Mouse (Mus musculus) small intestine, adult 2 months (tissue): Measurements from ENCODE around the gene Prss22. TPM values are rescaled to one million over a fixed set of nuclear protein-coding genes. Genes with fewer than 3 reads are reported as not detected.

Source experiments
- H3K27ac ChIP-seq: fragments of 200-500 bp; 2 replicates; pipeline ENCODE4 v1.5.1; 2012; ENCODE audit warnings: low read depth, low read length, control low read depth, inconsistent platforms; ENCODE audit not compliant: insufficient read depth
- H3K27me3 ChIP-seq: fragments of 200-500 bp; 2 replicates; pipeline ENCODE4 v1.6.1; 2012; ENCODE audit warnings: mild to moderate bottlenecking, moderate library complexity, low read length, inconsistent platforms; ENCODE audit not compliant: control insufficient read depth, insufficient read depth
- H3K36me3 ChIP-seq: fragments of 200-500 bp; 2 replicates; pipeline ENCODE4 v1.6.1; 2012; ENCODE audit warnings: mild to moderate bottlenecking, low read length, control low read depth, inconsistent platforms; ENCODE audit not compliant: control insufficient read depth, insufficient read depth
- H3K4me1 ChIP-seq: fragments of 200-500 bp; 2 replicates; pipeline ENCODE4 v1.6.1; 2012; ENCODE audit warnings: low read length, inconsistent platforms, mixed read lengths; ENCODE audit not compliant: control insufficient read depth, insufficient read depth, insufficient read length
- H3K4me3 ChIP-seq: fragments of 200-500 bp; 2 replicates; pipeline ENCODE4 v1.5.1; 2012; ENCODE audit warnings: low read depth, mild to moderate bottlenecking, control low read depth, inconsistent platforms, low read length, moderate library complexity
- CTCF ChIP-seq: fragments of 200-500 bp; IDR thresholded peaks from 2 replicates; pipeline ENCODE4 v1.5.1; 2012; ENCODE audit warnings: low read depth, mild to moderate bottlenecking, control low read depth, inconsistent platforms, low read length, moderate library complexity, mixed read lengths; ENCODE audit not compliant: insufficient replicate concordance, insufficient read length; ENCODE audit errors: extremely low read depth
- POLR2A ChIP-seq: fragments of 200-500 bp; IDR thresholded peaks from 2 replicates; pipeline ENCODE4 v1.6.1; 2012; ENCODE audit warnings: low read depth, mild to moderate bottlenecking, control low read depth, inconsistent platforms, low read length, moderate library complexity
- WGBS: fragments of 180-500 bp; shearing (Covaris S2); methylation state at CpG from one replicate; pipeline ENCODE4 v1.1.7; 2018; 5-methylcytosine and 5-hydroxymethylcytosine counted together
- polyA plus RNA-seq: library from polyadenylated mRNA; depleted of rRNA; stranded (reverse); fragments of >200 nt; gene quantifications from 2 replicates; pipeline ENCODE4 v1.2.3, GENCODE M21; 2012

Prss22 gene
- polyA plus RNA-seq, 1 experiment: 0.25 TPM

DNA sequence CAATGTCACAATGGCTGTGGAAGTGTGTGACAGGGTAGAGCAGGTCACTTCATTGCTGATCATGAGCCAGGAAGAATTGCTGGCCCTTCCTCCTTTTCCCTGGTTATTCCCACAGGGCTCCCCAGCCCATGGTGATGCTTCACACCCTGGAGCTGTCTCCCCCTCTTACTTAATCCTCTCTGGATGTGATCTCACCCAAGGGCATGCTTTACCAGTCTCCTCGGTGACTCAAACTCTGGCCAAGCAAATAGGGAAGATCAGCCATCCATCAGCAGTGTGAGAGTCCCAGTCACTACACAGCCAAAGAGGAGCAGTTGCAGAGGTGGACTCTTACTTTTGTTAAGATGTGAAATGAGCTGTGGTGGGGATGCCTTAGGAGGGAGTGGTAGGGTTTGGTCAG, 12.9 kb downstream of the Prss22 start:
- TF ChIP-seq POLR2A (no peak), CTCF (no peak)

DNA sequence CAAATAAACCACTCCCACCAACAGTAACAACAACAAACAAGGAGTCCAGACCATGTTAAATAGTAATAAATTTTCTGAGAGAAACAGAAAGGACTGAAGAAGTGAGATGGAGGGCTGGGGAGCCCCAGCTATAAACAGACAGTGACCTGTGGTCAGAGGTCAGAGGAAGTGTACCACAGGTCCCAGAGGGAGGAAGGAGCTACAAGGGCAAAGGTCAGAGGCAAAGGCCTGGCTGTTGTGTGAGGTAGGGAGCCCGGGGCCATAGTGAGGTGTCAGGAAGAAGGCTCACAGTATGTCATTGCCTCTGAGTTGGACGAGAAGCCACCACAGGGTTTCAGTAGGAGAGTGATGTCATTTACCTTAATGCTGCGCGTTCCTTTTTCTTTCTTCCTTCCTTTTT, 15.0 kb downstream of the Prss22 start:
- peak overlapping the region; percentile 95 for H3K27ac ChIP-seq
- WGBS: 21% methylated on average over 4 of the region's 4 CpGs

More for the DNA sequence above, 12.9 kb downstream of the Prss22 start:
- Histone ChIP-seq H3K4me1 (peaks cover 24% of the 10 kb centered on the region; the same call in 1 of the 2 replicates), H3K4me3 (no peak overlapping the region), H3K36me3 (no peaks in the 10 kb centered on the region), H3K27me3 (no peaks in the 10 kb centered on the region), H3K27ac (no peak overlapping the region)
- WGBS: 81% methylated on average over 1 of the region's 1 CpGs

DNA sequence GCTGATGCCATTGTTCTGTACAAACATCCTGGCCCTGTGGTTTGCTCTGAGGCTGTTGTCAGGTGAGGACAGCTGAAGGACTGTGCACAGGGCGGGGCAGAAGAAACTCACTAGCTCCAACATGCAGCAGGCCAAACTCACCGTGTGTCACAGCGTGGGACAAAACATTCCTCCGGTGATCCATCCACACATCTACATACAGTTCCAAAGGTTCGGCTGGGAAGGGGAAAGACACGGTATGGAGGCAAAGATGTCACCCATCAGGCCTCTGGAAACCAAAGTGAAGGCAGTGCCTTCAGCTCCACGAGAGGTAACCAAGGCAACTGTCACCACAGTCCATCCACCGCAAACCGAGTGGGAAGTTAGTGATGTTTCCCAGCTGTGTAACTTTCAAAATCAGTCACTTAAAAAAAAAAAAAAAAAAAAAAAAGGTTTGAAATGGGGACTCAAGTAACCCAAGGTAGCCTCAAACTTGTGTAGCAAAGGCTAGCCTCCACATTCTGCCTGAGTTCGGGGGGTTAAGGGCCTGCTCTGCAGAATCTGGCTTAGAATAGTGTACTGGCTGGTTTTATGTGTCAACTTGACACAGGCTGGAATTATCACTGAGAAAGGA, 17.5 kb downstream of the Prss22 start, which contains the start of gene Prss30:
Prss30 (minus strand) TSS at position 270 of the 613 bp plus-strand sequence.
- WGBS: 56% methylated on average over 10 of the region's 10 CpGs
- H3K27ac ChIP-seq: peak within 1 kb of the TSS; percentile 95
- H3K4me3 ChIP-seq: peak within 1 kb of the TSS; percentile 28; the same call in 1 of the 2 replicates
- peaks cover 51% of the 10 kb centered on the region; the same call in 1 of the 2 replicates for H3K4me1 ChIP-seq
- H3K36me3 ChIP-seq: no peaks in the 10 kb centered on the region
- H3K27me3 ChIP-seq: no peaks in the 10 kb centered on the region
- TF ChIP-seq CTCF: no peak
- TF ChIP-seq POLR2A: peak; percentile 25; the same call in 1 of the 2 replicates

More for the DNA sequence above, 15.0 kb downstream of the Prss22 start:
- H3K36me3 ChIP-seq: no peaks in the 10 kb centered on the region
- no peaks in the 10 kb centered on the region for H3K27me3 ChIP-seq
- peaks cover 34% of the 10 kb centered on the region; the same call in 1 of the 2 replicates for H3K4me1 ChIP-seq
- no peak overlapping the region for H3K4me3 ChIP-seq
- no peak for TF ChIP-seq POLR2A
- no peak for TF ChIP-seq CTCF

DNA sequence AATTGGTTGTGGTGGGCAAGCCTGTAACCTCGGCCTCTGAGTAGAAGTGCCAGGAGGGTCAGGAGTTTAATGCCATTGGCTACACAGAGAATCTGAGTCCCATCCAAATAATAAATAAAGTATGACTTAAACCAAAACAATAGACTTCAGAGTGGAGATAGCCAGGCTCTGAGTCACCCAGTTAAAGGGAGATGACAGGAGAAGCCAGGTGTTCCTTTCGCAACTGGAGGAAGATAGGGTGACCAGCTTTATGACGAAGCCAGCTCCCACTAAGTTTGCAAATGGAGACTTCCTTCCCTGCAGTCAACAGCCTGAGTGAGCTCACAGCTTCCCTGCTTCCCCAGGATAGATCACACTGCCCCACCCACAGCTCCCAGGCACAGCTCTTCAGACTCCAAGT, 18.4 kb downstream of the Prss22 start:
- peak overlapping the region; percentile 86 for H3K27ac ChIP-seq
- H3K4me1 ChIP-seq: peaks cover 54% of the 10 kb centered on the region; the same call in 1 of the 2 replicates
- WGBS: 28% methylated on average over 3 of the region's 3 CpGs
- no peaks in the 10 kb centered on the region for H3K36me3 ChIP-seq
- H3K27me3 ChIP-seq: no peaks in the 10 kb centered on the region
- H3K4me3 ChIP-seq: no peak overlapping the region
- TF ChIP-seq CTCF (no peak), POLR2A (no peak)

GRCm38 (mm10) chr17:23976665-23977064, 21.2 kb downstream of the Prss22 start:
- Histone ChIP-seq H3K27ac (peak overlapping the region; percentile 57), H3K4me1 (peaks cover 46% of the 10 kb centered on the region; the same call in 1 of the 2 replicates), H3K36me3 (peaks cover 17% of the 10 kb centered on the region), H3K4me3 (no peak overlapping the region), H3K27me3 (no peaks in the 10 kb centered on the region)
- WGBS: 50% methylated on average over 4 of the region's 4 CpGs
- TF ChIP-seq CTCF (no peak), POLR2A (no peak)

- WGBS: 89% methylated on average over 9 of the region's 9 CpGs
- H3K36me3 ChIP-seq: peaks cover 17% of the 10 kb centered on the region
Measured at GRCm38 (mm10) chr17:23971315-23971714, 26.6 kb downstream of the Prss22 start.

DNA sequence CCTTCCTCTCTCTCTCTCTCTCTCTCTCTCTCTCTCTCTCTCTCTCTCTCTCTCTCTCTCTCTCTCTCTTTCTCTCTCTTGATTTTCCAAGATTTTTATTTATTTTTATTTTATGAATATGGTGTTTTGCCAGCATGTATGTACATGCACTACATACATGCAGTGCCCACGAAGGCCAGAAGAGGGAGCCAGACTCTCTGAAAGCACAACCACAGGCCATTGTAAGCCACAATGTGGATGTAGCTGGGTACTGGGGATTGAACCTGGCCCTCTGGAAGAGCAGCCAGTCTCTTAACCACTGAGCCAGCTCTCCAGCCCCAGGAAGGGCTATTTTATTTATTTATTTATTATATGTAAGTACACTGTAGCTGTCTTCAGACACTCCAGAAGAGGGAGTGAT, 28.7 kb downstream of the Prss22 start:
- H3K4me3 ChIP-seq: no peak overlapping the region
- peak; percentile 79; the same call in 1 of the 2 replicates for TF ChIP-seq CTCF
- no peak for TF ChIP-seq POLR2A
- peaks cover 34% of the 10 kb centered on the region; the same call in 1 of the 2 replicates for H3K4me1 ChIP-seq
- H3K27ac ChIP-seq: peak overlapping the region; percentile 99
- H3K27me3 ChIP-seq: no peaks in the 10 kb centered on the region
- 7% methylated on average over 1 of the region's 1 CpGs for WGBS
- H3K36me3 ChIP-seq: peaks cover 17% of the 10 kb centered on the region

More at GRCm38 (mm10) chr17:23971315-23971714, 26.6 kb downstream of the Prss22 start:
- H3K4me1 ChIP-seq: peaks cover 37% of the 10 kb centered on the region; the same call in 1 of the 2 replicates
- no peak overlapping the region for H3K4me3 ChIP-seq
- TF ChIP-seq CTCF (no peak), POLR2A (no peak)
- H3K27ac ChIP-seq: no peak overlapping the region; the same call in 1 of the 2 replicates
- H3K27me3 ChIP-seq: no peaks in the 10 kb centered on the region
